Mouse (Mus musculus): ENCODE results near the gene Slc39a13. TPM values are rescaled to one million over a fixed set of nuclear protein-coding genes. Genes with fewer than 3 reads are reported as not detected.
A peak's percentile ranks its signal among the peaks of the same experiment; 100 is the strongest.

The Slc39a13 gene
- polyA plus RNA-seq, 1 experiment from 2014 or later = 25.8 TPM

GRCm38 (mm10) chr2:91085494-91086391 lies 15.5 kb upstream of the Slc39a13 start:
- WGBS = 84% methylated on average over 14 of the region's 14 CpGs
- Histone ChIP-seq H3K27ac (peak overlapping the region; percentile 67), H3K27me3 (ENCODE audit: insufficient read depth, poor library complexity, severe bottlenecking) (no peaks in the 10 kb centered on the region), H3K9me3 (no peaks in the 10 kb centered on the region), H3K4me3 (no peak overlapping the region), H3K4me1 (replicated peaks) (peaks cover 26% of the 10 kb centered on the region), H3K36me3 (no peaks in the 10 kb centered on the region)
- no peak for DNase-seq (ENCODE audit: low spot score)

- H3K27ac ChIP-seq = peak overlapping the region; percentile 12; the same call in 1 of the 2 replicates
- WGBS = 83% methylated on average over 15 of the region's 15 CpGs
- H3K36me3 ChIP-seq = no peaks in the 10 kb centered on the region
- no peak overlapping the region for H3K4me3 ChIP-seq
- no peaks in the 10 kb centered on the region for H3K27me3 ChIP-seq (ENCODE audit: insufficient read depth, poor library complexity, severe bottlenecking)
- H3K4me1 ChIP-seq (replicated peaks) = peaks cover 27% of the 10 kb centered on the region
- H3K9me3 ChIP-seq = no peaks in the 10 kb centered on the region
- no peak for DNase-seq (ENCODE audit: low spot score)
These were observed 14.1 kb upstream of the Slc39a13 start for GRCm38 (mm10) chr2:91084179-91084820.

- Histone ChIP-seq H3K27me3 (ENCODE audit: insufficient read depth, poor library complexity, severe bottlenecking) (0 out of 2 replicates have a peak, but pooled peaks cover 3% of the 10 kb centered on the region), H3K4me1 (replicated peaks) (peaks cover 35% of the 10 kb centered on the region), H3K27ac (0 out of 2 replicates have a peak overlapping the region, but pooled peaks have one; percentile 67), H3K36me3 (no peaks in the 10 kb centered on the region), H3K4me3 (no peak overlapping the region), H3K9me3 (no peaks in the 10 kb centered on the region)
- no peak for DNase-seq (ENCODE audit: low spot score)
- WGBS = 70% methylated on average over 1 of the region's 1 CpGs
These were observed 13.2 kb upstream of the Slc39a13 start for GRCm38 (mm10) chr2:91083366-91083940.

GRCm38 (mm10) chr2:91082844-91083243 lies 12.6 kb upstream of the Slc39a13 start:
- WGBS = 70% methylated on average over 11 of the region's 11 CpGs
- Histone ChIP-seq H3K36me3 (no peaks in the 10 kb centered on the region), H3K4me1 (replicated peaks) (peaks cover 41% of the 10 kb centered on the region), H3K4me3 (no peak overlapping the region), H3K27ac (peak overlapping the region; percentile 67), H3K27me3 (ENCODE audit: insufficient read depth, poor library complexity, severe bottlenecking) (peaks cover 8% of the 10 kb centered on the region; the same call in 1 of the 2 replicates), H3K9me3 (no peaks in the 10 kb centered on the region)
- no peak for DNase-seq (ENCODE audit: low spot score)

- Histone ChIP-seq H3K27ac (peak within 1 kb of the TSS; percentile 67), H3K4me3 (no peak within 1 kb of the TSS), H3K27me3 (ENCODE audit: insufficient read depth, poor library complexity, severe bottlenecking) (peaks cover 12% of the 10 kb centered on the region; the same call in 1 of the 2 replicates), H3K9me3 (no peaks in the 10 kb centered on the region), H3K4me1 (replicated peaks) (peaks cover 44% of the 10 kb centered on the region), H3K36me3 (no peaks in the 10 kb centered on the region)
- WGBS = 86% methylated on average over 13 of the region's 13 CpGs
- no peak for DNase-seq (ENCODE audit: low spot score)
These were observed 11.8 kb upstream of the Slc39a13 start, which contains the start of gene Spi1 for GRCm38 (mm10) chr2:91081775-91082695. Gene Spi1 (plus strand): TSS chr2:91082390.

- no peak for DNase-seq (ENCODE audit: low spot score)
- 82% methylated on average over 8 of the region's 8 CpGs for WGBS
- peaks cover 12% of the 10 kb centered on the region; the same call in 1 of the 2 replicates for H3K27me3 ChIP-seq (ENCODE audit: insufficient read depth, poor library complexity, severe bottlenecking)
- H3K9me3 ChIP-seq = no peaks in the 10 kb centered on the region
- no peak overlapping the region for H3K27ac ChIP-seq
- no peaks in the 10 kb centered on the region for H3K36me3 ChIP-seq
- H3K4me1 ChIP-seq (replicated peaks) = peaks cover 34% of the 10 kb centered on the region
- no peak overlapping the region for H3K4me3 ChIP-seq
These were observed 10.7 kb upstream of the Slc39a13 start for GRCm38 (mm10) chr2:91080784-91081513.

GRCm38 (mm10) chr2:91079026-91079384 lies 8.8 kb upstream of the Slc39a13 start:
- Histone ChIP-seq H3K9me3 (no peaks in the 10 kb centered on the region), H3K4me1 (replicated peaks) (peaks cover 24% of the 10 kb centered on the region), H3K27me3 (ENCODE audit: insufficient read depth, poor library complexity, severe bottlenecking) (peaks cover 12% of the 10 kb centered on the region; the same call in 1 of the 2 replicates), H3K4me3 (peak overlapping the region; percentile 63), H3K36me3 (no peaks in the 10 kb centered on the region), H3K27ac (peak overlapping the region; percentile 86)
- 32% methylated on average over 5 of the region's 5 CpGs for WGBS
- no peak for DNase-seq (ENCODE audit: low spot score)

GRCm38 (mm10) chr2:91078314-91079025 lies 8.3 kb upstream of the Slc39a13 start:
- peaks cover 12% of the 10 kb centered on the region; the same call in 1 of the 2 replicates for H3K27me3 ChIP-seq (ENCODE audit: insufficient read depth, poor library complexity, severe bottlenecking)

GRCm38 (mm10) chr2:91077957-91078313 lies 7.7 kb upstream of the Slc39a13 start:
- Histone ChIP-seq H3K4me1 (replicated peaks) (peaks cover 21% of the 10 kb centered on the region), H3K27me3 (ENCODE audit: insufficient read depth, poor library complexity, severe bottlenecking) (peaks cover 12% of the 10 kb centered on the region; the same call in 1 of the 2 replicates), H3K27ac (peak overlapping the region; percentile 86), H3K9me3 (no peaks in the 10 kb centered on the region), H3K4me3 (peak overlapping the region; percentile 63), H3K36me3 (no peaks in the 10 kb centered on the region)
- whole genome bisulfite sequencing = 19% methylated on average over 12 of the region's 12 CpGs
- no peak for DNase-seq (ENCODE audit: low spot score)

More at GRCm38 (mm10) chr2:91078314-91079025, 8.3 kb upstream of the Slc39a13 start:
- WGBS = 2% methylated on average over 33 of the region's 36 CpGs
- Histone ChIP-seq H3K27ac (peak overlapping the region; percentile 86), H3K9me3 (no peaks in the 10 kb centered on the region), H3K4me1 (replicated peaks) (peaks cover 24% of the 10 kb centered on the region), H3K36me3 (no peaks in the 10 kb centered on the region), H3K4me3 (peak overlapping the region; percentile 63)
- DNase-seq (ENCODE audit: low spot score) = peak; percentile 50

GRCm38 (mm10) chr2:91072092-91072491 lies 1.9 kb upstream of the Slc39a13 start:
- Histone ChIP-seq H3K27ac (no peak overlapping the region), H3K27me3 (ENCODE audit: insufficient read depth, poor library complexity, severe bottlenecking) (no peaks in the 10 kb centered on the region; the same call in 1 of the 2 replicates), H3K9me3 (no peaks in the 10 kb centered on the region), H3K36me3 (peaks cover 3% of the 10 kb centered on the region; the same call in 1 of the 2 replicates), H3K4me1 (replicated peaks) (peaks cover 39% of the 10 kb centered on the region), H3K4me3 (no peak overlapping the region)
- no peak for DNase-seq (ENCODE audit: low spot score)
- 40% methylated on average over 1 of the region's 1 CpGs for WGBS

GRCm38 (mm10) chr2:91071059-91071458 lies 842 bp upstream of the Slc39a13 start:
- no peaks in the 10 kb centered on the region for H3K9me3 ChIP-seq
- H3K4me3 ChIP-seq = peak overlapping the region; percentile 77
- peaks cover 39% of the 10 kb centered on the region for H3K4me1 ChIP-seq (replicated peaks)
- no peaks in the 10 kb centered on the region for H3K27me3 ChIP-seq (ENCODE audit: insufficient read depth, poor library complexity, severe bottlenecking)
- H3K36me3 ChIP-seq = peaks cover 11% of the 10 kb centered on the region
- no peak for DNase-seq (ENCODE audit: low spot score)
- WGBS = 85% methylated on average over 10 of the region's 10 CpGs
- H3K27ac ChIP-seq = peak overlapping the region; percentile 93
